Mouse (Mus musculus) cortical plate, adult 2 months (tissue): ENCODE measurements around the gene Adamtsl4. TPM values are rescaled to one million over a fixed set of nuclear protein-coding genes. Genes with fewer than 3 reads are reported as not detected.

Source experiments
- H3K27ac ChIP-seq: fragments of 200-500 bp; 2 replicates; pipeline ENCODE4 v1.5.1; 2012; ENCODE audit warnings: low read length, control low read depth, inconsistent platforms; ENCODE audit not compliant: insufficient read depth
- H3K4me1 ChIP-seq: fragments of 200-500 bp; 2 replicates; pipeline ENCODE4 v1.6.1; 2011; ENCODE audit warnings: low read length; ENCODE audit not compliant: control insufficient read depth, insufficient read depth
- H3K4me3 ChIP-seq: fragments of 200-500 bp; 2 replicates; pipeline ENCODE4 v1.5.1; 2011; ENCODE audit warnings: mild to moderate bottlenecking, low read length, control low read depth; ENCODE audit not compliant: insufficient read depth
- CTCF ChIP-seq: fragments of 200-500 bp; IDR thresholded peaks from 2 replicates; pipeline ENCODE4 v1.5.1; 2011; ENCODE audit warnings: mild to moderate bottlenecking, control low read depth, low read length; ENCODE audit not compliant: insufficient read depth; ENCODE audit errors: extremely low read depth
- POLR2A ChIP-seq: fragments of 200-500 bp; IDR thresholded peaks from 2 replicates; pipeline ENCODE4 v1.6.1; 2011; ENCODE audit warnings: mild to moderate bottlenecking, low read length, control low read depth; ENCODE audit not compliant: insufficient read depth; ENCODE audit errors: extremely low read depth
- polyA plus RNA-seq: library from polyadenylated mRNA; depleted of rRNA; stranded (reverse); fragments of >200 nt; gene quantifications from 2 replicates; pipeline ENCODE4 v1.2.3, GENCODE M21; 2012

Gene Adamtsl4
- polyA plus RNA-seq, 1 experiment = 6.0 TPM

DNA sequence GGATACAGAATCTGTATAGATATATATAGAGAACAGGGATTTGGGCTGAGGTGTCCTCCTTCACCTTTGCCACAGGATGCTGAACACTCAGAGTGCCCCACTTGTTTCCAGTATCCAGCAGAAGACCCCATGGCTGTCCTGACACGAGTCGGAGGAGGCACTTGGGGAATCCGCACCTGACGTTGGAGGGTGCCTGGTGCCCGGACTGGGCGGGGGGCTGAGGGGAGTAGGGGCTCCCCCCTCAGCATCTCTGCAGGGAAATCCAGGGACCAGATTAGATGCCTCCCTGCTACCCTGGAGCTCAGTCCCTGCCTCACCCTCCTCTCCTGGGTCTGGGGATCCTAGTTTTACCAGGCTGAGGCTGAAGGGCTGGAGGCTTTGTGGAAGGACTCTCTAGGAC lies 7.0 kb downstream of the Adamtsl4 start:
- TF ChIP-seq CTCF (no peak), POLR2A (no peak)
- no peak overlapping the region for H3K4me3 ChIP-seq
- no peaks in the 10 kb centered on the region for H3K4me1 ChIP-seq
- H3K27ac ChIP-seq = no peak overlapping the region

DNA sequence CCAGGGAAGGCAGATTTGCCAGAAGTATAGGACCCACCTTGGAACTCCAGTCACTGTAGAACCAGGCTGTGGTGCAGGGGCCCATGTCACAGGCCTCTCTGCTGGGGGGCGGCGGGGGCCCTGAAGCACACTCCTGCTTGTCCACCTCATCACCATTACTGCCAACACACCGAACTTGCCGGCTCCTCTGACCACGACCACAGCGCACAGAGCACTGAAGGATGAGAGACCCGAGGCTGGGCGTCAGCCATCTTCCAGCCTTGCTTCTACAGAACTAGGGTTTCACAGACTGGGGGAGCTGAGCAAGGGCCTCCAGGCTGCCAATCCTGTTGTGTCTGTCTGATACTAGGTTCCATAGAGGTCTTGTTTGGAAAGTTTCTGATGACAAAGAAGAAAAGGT lies 8.2 kb downstream of the Adamtsl4 start:
- Histone ChIP-seq H3K4me3 (no peak overlapping the region), H3K4me1 (no peaks in the 10 kb centered on the region), H3K27ac (no peak overlapping the region)
- TF ChIP-seq CTCF = no peak
- TF ChIP-seq POLR2A = no peak

DNA sequence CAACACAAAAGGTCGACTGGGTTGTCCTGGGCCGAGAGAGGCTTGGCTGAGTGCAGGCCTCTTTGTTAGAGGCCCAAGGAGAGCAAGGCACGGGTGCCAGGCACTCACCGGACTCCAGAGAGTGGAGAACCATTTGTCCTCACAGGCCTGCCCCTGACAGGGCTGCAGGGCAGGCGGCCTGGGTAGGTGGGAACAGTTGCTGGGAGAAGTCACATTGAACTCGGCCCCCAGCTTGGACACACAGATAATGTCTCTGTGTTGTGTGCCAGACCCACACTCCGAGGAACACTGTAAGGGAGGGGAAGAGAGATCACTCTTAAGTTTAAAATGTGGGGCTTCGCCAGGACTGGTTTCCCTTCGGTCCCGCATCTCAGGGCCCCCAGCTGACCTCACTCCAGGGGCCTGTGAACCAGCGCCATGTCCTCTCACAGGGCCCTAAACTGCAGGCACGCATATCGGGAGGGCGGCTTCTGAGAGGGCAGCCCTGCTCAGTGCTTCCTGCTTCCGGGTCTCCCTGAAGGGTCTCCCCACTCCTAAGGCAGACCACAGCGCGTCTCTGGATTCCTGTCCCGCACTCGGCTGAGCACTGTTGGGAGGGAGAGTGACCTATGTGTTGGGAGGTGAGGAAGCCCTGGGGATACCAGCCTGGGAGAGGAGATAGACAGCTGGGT lies 10.2 kb downstream of the Adamtsl4 start:
- no peak overlapping the region for H3K27ac ChIP-seq
- H3K4me3 ChIP-seq = no peak overlapping the region
- TF ChIP-seq CTCF = no peak
- no peak for TF ChIP-seq POLR2A
- no peaks in the 10 kb centered on the region for H3K4me1 ChIP-seq

DNA sequence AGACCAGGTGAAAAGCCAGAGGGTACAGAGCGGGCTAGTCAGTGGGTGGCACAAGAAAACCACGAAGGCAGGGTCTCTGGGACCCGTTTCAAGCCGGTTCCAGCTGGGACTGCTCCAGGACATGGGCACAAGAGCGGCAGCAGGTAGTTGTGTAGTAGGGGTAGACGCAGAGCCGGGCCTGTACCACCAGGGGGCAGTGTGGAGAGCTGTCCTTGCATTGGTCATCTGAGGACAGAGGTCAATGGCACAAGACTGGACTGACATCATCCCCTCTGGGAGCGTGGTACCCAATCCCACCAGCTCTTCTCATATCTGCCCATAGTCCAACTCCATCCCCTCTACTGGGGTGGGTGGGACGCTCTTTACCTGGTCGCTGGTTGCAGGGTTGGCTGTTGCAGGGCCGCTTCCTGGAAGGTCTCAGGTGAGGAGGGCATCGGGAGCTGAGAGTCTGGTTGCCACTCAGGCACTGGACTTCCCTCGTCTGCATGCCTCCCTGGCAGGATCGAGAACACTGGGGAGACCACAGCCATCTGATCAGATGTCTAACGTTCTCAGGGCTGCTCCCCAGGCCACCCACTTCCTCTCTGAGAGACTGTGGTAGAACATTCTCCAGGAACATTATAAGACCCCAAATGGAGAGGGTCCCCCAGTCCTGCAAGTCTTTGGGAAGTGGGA lies 10.8 kb downstream of the Adamtsl4 start:
- peak overlapping the region; percentile 21; the same call in 1 of the 2 replicates for H3K27ac ChIP-seq
- no peak overlapping the region for H3K4me3 ChIP-seq
- TF ChIP-seq CTCF (peak; percentile 73), POLR2A (no peak)
- no peaks in the 10 kb centered on the region for H3K4me1 ChIP-seq

DNA sequence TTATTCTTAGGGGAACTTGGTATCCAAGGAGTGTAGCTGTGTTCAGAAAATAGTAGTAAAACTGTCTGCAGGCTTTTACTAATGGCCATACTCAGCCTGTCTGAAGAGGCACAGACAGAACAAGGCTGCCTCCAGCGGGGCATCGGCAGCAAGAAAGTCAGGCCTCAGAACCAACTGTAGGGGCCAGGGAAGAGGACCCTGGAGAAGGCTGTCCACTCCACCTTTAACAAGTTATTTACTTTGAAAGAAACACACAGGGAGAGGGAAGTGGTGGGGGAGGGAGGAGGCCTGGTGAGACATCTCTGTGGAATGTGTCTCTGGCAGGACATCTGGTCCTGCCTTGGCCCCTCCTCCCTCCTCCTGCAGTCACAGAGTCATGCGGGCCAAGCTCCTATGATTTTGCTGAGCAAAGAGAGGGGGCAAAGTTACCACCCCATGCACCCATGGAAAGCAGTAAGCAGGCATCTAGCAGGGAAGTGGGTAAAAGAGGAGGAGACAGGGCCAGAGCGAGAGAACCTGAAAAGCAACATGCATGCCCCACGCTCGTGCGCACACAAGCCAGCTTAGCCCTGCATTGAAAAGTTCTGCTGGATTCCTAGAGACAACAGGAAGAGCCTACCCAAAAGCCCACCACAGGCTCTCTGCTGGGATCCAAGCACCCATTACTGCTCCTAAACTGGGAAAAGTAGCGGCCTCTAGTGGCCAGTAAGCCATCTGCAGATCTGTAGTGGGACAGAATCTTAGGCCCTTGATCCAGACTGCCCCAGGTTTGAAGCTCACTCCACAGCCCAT lies 12.2 kb downstream of the Adamtsl4 start:
- peak; percentile 65 for TF ChIP-seq CTCF
- no peak for TF ChIP-seq POLR2A
- peak overlapping the region; percentile 94 for H3K27ac ChIP-seq
- no peak overlapping the region for H3K4me3 ChIP-seq
- no peaks in the 10 kb centered on the region for H3K4me1 ChIP-seq

DNA sequence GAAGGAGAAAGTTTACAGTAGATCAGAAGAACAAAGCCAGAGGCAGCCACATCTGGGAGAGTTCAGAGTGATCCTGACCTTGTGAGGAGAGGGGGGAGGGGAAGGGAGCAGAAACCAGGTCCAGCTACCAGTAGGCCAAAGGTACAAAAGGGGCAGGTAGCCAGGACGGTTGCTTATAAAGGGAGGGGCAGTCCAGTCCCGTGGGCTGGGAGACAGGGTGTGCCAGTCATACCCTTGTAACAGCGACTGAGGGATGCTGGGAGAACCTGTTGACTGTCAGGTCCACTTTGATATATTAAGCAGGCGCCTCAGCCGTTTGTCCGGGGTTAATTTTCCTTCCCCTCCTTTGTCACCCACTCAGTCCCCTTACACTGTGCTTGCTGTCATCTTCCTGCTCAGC lies 12.9 kb downstream of the Adamtsl4 start:
- H3K4me1 ChIP-seq = no peaks in the 10 kb centered on the region

DNA sequence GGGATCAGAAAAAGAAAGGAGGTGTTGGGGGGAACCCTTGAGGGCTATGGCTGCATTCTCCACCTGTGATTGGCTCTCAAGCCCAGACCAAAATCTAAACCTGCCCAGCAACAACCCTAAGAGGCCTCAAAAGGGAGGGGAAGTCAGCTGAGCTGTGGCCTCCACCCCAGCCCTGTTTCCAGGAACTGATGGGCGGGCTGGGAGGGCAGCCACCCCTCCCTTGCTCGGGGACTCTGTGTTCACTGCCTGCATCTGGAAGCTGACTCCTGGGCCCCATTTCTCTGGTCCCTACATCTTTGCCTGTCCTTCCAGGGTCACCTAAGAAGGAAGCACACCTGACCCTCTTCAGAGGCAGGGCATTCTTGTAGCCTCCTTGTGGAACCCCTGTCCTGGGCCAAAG lies 13.5 kb downstream of the Adamtsl4 start:
- Histone ChIP-seq H3K27ac (peak overlapping the region; percentile 80; the same call in 1 of the 2 replicates), H3K4me1 (no peaks in the 10 kb centered on the region), H3K4me3 (no peak overlapping the region)
- TF ChIP-seq CTCF (no peak), POLR2A (no peak)

More for the DNA sequence above, 12.9 kb downstream of the Adamtsl4 start:
- no peak for TF ChIP-seq POLR2A
- no peak for TF ChIP-seq CTCF
- H3K27ac ChIP-seq = peak overlapping the region; percentile 94
- no peak overlapping the region for H3K4me3 ChIP-seq

DNA sequence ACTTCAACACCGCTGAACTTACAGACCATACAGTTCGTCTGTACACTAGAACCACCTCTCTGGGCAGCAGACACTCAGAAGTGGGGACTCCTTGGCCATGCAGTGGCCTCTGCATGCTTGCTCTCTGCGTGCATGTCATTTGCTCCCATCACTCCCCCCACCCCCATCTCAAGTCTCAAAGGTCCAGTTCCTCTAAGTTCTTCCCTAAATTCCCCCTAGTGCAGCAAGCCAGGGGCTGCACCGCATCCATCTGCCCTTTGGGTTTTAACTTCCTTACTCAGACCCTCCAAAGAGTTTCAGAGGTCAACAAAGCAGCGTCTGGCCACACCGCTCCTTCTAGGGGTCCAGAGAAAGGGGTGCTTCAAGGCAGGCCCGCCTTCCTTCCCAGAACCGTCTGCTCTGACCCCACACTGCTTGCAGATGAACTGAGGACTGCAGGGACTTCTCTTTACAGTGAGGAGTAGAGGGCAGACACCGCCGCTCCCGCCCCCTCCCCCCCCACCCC lies 14.0 kb downstream of the Adamtsl4 start:
- Histone ChIP-seq H3K4me3 (no peak overlapping the region), H3K4me1 (no peaks in the 10 kb centered on the region), H3K27ac (peak overlapping the region; percentile 76; the same call in 1 of the 2 replicates)
- TF ChIP-seq CTCF (no peak), POLR2A (no peak)
